Comparison of ENCODE assay signal across 17 mouse cellular contexts in the genomic region with DNA sequence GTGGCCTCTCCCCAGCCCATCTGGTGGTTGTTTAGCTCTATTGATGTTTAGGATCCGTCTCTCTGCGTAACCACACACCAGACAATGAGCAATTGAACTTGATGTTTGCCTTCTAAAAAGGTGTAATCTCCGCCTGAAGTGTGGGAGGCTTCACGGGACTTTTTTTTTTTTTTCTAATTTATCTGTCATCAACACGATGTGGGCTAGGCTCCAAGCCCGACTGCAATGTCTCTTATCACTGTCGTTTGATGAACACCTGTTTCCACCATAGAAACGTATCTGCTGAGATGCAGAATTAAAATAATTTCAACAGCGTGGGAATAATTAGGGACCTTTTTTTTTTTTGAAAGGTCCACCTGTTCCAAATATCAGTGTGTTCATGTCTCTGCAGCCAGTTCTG.
"Had no signal": no experiment of that assay in that cellular context is flagged by ENCODE, and none has a peak within 500 bp of the region (broad histone marks: within the 10 kb centered on the region; RNA-seq: fewer than 3 reads in every experiment).

No protein-coding gene starts in this region.

- H3K9ac ChIP-seq: liver, postnatal 0 days; lung, embryonic 15.5 days; midbrain, embryonic 13.5 days; midbrain, embryonic 15.5 days; neural tube, embryonic 12.5 days had no signal

- H3K36me3 ChIP-seq: lung, embryonic 15.5 days; midbrain, embryonic 13.5 days; midbrain, embryonic 15.5 days; neural tube, embryonic 12.5 days had no signal

- H3K4me1 ChIP-seq: lung, embryonic 15.5 days; megakaryocyte, embryonic 14.5 days; midbrain, embryonic 15.5 days; neural tube, embryonic 12.5 days had no signal

- H3K4me2 ChIP-seq: lung, embryonic 15.5 days; midbrain, embryonic 11.5 days; midbrain, embryonic 13.5 days; midbrain, embryonic 15.5 days; neural tube, embryonic 12.5 days had no signal

- H3K4me3 ChIP-seq: lung, embryonic 15.5 days; megakaryocyte, embryonic 14.5 days; midbrain, embryonic 13.5 days; midbrain, embryonic 15.5 days; neural tube, embryonic 12.5 days had no signal

- DNase-seq: liver, postnatal 0 days; lung, adult 2 months; lung, postnatal 14 days; lung, postnatal 36 days; right cerebral cortex, postnatal 14 days; spleen, adult 18-20 months; thymus, adult 18-20 months; thymus, postnatal 14 days; thymus, postnatal 36 days had no signal

- H3K9me3 ChIP-seq: lung, embryonic 15.5 days; midbrain, embryonic 13.5 days; midbrain, embryonic 15.5 days; neural tube, embryonic 12.5 days had no signal

- H3K27me3 ChIP-seq: lung, embryonic 15.5 days; megakaryocyte, embryonic 14.5 days; neural tube, embryonic 12.5 days had no signal

- H3K27ac ChIP-seq: lung, embryonic 15.5 days; macrophage; midbrain, embryonic 13.5 days; midbrain, embryonic 15.5 days; neural tube, embryonic 12.5 days had no signal

- ATAC-seq: liver, postnatal 0 days; lung, postnatal 0 days; midbrain, embryonic 13.5 days; midbrain, embryonic 15.5 days had no signal
